Mouse (Mus musculus): ENCODE results near the gene Nat14. TPM values are rescaled to one million over a fixed set of nuclear protein-coding genes. Genes with fewer than 3 reads are reported as not detected.
A peak's percentile ranks its signal among the peaks of the same experiment; 100 is the strongest.
"Not testable (repeated sequence)": the region's sequence is repeated elsewhere in the genome, so short reads cannot be mapped to it uniquely, and the experiment has no call there.

Gene Nat14
- total RNA-seq (2014; fragmentation: Nextera tagmentation), result 1.4 TPM in 1 of 2 replicates, not detected in the other
- total RNA-seq (2017), result not detected in 2 replicates

DNA sequence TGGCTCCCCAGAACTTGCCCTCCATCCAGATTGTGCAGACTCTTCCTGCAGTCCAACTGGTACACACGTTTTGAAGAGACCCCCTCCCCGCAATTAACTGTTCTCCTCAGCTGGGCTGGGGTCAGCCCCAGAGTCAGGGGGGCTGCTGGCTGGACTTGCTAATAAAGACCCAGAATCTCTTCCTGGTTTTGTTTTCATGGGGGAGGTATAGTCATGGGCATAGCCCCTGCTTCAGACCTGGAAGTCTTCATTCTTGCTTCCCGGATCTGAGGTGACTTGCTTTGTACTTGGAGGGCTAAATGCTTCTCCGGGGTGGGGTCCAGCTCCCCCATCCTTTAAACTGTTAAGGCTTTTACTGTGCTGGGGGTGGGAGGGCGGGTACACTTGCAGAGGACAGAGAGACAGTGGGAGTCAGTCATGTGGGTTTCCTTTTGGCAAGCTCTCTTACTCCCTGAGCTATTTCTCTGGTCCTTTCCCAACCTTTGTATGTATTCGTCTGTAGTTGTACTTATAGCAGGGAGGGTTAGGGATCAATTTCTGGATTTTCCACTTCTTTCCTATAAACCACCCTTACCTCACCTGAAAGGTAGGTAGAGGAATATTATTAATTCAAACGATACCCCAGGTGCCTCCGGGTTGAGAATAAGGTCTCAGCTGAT lies at the start of gene Nat14:
Gene Nat14 (plus strand): TSS at position 205 of the 659 bp plus-strand sequence.
- ATAC-seq (replicated peaks; ENCODE audit: poor library complexity, severe bottlenecking), result no peak

DNA sequence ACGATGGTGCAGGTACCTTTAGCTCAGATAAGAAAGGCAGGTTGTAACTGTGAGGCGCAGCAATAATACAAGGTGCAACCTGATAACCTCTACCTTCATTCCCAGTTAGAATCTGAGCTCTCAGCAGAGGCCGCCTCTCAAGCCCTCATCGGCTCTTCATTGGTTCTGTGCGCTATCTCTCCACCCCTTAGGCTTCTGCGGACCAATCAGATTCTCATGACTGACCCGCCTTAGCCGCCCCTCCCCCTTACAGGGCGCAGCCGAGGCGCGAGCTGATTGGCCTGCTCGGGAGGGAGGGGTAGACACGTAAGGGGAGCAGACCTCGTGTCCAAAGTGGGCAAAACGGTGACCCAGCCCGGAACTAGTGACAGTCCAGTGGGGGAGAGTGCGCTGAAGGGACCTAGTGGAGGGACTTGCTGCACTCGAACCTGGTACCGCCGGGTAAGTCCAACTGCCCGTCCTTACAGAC lies 45.0 kb upstream of the Nat14 start, which contains the start of gene Isoc2a:
Gene Isoc2a (plus strand): TSS at position 401 of the 469 bp plus-strand sequence.
- ATAC-seq (replicated peaks; ENCODE audit: poor library complexity, severe bottlenecking), result peak; percentile 99

DNA sequence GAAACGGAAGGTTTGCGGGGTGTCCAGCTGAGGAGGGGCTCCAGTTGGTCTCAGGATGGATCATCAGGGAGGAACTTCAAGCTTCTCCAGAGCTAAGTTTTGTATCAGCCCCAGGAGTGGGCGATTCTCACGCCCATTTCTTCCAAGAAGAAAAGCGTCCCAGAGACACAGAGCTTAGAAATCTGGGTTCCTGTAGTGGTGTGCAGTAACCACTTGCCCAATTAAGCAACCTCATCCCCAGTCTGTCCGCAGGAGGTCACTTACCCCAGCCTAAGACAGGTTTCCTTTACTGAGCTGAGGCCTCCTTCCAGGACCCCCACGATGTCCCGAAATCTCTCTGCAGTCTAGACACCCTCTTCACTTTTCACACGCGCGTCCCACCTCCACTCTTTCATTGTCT lies 44.6 kb upstream of the Nat14 start:
- ATAC-seq (replicated peaks; ENCODE audit: poor library complexity, severe bottlenecking), result peak; percentile 47

- 0 out of 2 replicates have a peak, but pooled peaks have one; percentile 32 for ATAC-seq (replicated peaks; ENCODE audit: poor library complexity, severe bottlenecking)
Measured at GRCm38 (mm10) chr7:4878186-4878585, 43.6 kb upstream of the Nat14 start.

DNA sequence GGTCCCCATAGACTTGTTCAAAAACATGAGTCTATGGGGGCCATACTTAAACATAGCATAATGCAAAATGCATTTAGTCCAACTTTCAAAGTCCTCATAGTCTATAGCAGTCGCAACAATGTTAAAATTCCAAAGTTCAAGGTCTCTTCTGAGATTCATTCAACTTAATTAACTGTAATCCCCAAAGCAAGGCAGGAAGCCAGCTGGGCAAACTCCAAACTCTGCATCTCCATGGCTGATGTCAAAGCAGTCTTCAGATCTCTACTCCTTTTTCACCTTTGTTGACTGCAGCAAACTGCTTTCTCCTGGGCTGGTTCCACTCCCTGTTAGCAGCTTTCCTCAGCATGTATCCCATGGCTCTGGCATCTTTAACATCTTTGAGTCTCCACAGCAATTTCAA lies 42.8 kb upstream of the Nat14 start:
- ATAC-seq (replicated peaks; ENCODE audit: poor library complexity, severe bottlenecking), result not testable (repeated sequence)

DNA sequence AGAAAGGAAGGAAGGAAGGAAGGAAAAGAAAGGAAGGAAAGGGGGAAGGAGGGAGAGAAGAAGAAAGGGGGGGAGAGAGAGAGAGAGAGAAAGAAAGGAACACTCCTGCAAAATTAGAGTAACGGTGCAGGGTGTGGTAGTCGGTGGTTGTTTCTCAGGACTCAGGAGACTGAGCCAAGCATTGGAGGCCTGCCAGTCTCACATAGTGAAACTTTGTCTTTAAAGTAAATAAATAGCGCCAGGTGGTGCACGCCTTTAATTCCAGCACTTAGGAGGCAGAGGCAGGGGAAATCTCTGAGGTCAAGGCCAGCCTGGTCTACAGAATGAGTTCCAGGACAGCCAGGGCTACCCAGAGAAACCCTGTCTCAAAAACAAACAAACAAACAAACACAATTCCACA lies 35.1 kb upstream of the Nat14 start:
- ATAC-seq (replicated peaks; ENCODE audit: poor library complexity, severe bottlenecking), result no peak

- ATAC-seq (replicated peaks; ENCODE audit: poor library complexity, severe bottlenecking), result no peak
Measured at GRCm38 (mm10) chr7:4895186-4895585, 26.6 kb upstream of the Nat14 start.

GRCm38 (mm10) chr7:4898851-4899648 lies 22.8 kb upstream of the Nat14 start:
- no peak for ATAC-seq (replicated peaks; ENCODE audit: poor library complexity, severe bottlenecking)

DNA sequence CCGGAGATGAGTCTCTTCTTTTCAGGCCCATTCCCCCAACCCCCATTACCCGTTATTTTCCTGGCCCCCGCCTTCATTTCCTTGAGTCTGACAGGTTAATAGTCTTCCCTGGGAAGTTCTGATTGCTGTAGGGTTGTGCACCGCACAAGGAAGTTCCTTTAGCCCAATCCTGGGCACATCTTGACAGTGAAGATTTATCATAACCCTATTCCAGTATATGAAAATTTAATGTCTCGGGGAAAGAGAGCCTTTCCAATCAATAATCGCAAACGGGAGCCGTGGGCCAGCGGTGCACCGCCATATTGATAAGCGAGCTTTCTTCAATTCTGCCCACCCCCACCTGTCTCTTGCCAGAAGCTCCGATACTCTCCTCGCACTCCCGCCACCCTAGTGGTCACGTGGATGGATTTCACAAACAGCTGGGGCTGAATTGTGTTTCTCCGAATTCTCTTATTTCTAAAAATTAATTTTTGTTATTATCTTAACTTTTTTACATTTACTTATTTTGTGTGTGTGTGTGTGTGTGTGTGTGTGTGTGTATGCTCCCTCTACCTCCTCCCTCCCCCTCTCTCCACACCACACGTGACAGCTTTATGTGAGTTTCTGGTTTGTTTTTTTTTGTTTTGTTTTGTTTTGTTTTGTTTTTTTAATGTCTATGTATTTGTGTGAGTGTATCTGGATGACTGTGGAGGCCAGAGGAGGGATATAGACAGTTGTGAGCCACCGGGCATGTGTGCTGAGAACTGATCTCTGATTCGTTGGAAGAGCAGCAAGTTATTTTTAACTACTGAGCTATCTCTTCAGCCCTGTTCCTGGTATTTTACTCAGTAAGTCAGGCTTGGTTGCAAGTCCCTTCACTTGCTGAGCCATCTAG lies 21.9 kb upstream of the Nat14 start:
- peak; percentile 28; the same call in 1 of the 2 replicates for ATAC-seq (replicated peaks; ENCODE audit: poor library complexity, severe bottlenecking)

DNA sequence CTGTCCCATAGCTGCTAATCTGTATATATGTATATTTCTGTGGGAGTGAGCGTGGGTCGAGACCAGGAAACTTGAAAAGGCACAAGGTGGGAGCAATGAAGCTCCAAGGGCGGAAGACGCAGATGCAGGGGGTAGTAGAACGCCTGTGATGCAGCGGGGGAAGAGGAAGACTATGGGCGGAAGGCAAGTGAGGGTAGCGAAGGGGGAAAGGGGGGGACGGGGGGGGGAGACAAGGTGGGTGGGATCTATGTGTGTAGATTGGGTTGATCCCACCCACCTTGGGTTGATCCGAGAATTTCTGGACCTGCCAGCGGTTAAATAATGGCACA lies 21.3 kb upstream of the Nat14 start:
- ATAC-seq (replicated peaks; ENCODE audit: poor library complexity, severe bottlenecking), result no peak; the same call in 1 of the 2 replicates

GRCm38 (mm10) chr7:4901171-4901570 lies 20.7 kb upstream of the Nat14 start:
- ATAC-seq (replicated peaks; ENCODE audit: poor library complexity, severe bottlenecking), result peak; percentile 74

GRCm38 (mm10) chr7:4902404-4902803 lies 19.4 kb upstream of the Nat14 start:
- ATAC-seq (replicated peaks; ENCODE audit: poor library complexity, severe bottlenecking), result no peak

DNA sequence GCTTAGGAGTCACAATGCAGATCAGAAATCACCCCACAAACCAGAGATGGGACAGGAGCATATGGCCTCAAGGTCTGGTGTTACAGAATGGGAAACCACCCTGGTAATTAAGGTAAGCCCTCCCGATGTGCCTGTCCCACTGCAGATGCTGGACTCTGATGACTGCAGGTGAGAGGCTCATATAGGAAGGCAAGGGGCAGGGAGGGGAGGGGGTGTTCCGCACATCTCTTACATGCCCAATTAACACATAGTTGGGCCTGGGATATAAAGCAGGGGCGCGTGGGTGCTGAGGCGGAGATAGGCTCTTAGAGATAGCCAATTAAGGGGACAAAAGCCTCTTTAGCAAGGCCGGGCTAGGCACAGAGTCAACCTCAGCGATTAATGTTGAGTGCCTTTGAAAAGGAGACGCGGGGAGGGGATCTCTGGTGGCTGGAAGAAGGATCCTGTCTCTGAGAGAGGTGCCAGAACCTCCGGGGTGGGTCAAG lies 15.3 kb upstream of the Nat14 start, which contains the start of gene Gm36210:
Gene Gm36210 (minus strand): TSS at position 51 of the 485 bp plus-strand sequence.
- ATAC-seq (replicated peaks; ENCODE audit: poor library complexity, severe bottlenecking), result no peak

DNA sequence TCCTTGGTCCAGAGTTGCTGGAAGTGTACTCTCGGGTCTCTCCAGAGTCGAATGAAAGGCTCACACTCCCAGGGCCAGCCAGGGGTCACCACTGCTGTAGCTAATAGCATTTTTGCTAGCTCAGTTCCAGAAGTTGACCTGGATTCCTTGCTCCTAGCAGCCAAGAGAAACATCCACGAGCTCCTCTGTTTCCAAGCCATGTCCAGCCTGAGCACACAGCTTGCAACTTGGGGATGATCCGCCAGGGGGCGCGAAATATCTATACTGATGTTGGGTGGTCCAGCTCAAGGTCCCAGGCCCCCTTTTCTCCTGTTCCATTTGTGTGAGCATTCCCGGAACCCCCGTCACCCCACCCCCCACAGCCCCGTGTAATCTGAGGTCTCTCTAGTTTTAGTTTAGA lies 10.3 kb upstream of the Nat14 start:
- no peak for ATAC-seq (replicated peaks; ENCODE audit: poor library complexity, severe bottlenecking)

GRCm38 (mm10) chr7:4912248-4912647 lies 9.6 kb upstream of the Nat14 start:
- ATAC-seq (replicated peaks; ENCODE audit: poor library complexity, severe bottlenecking), result no peak

DNA sequence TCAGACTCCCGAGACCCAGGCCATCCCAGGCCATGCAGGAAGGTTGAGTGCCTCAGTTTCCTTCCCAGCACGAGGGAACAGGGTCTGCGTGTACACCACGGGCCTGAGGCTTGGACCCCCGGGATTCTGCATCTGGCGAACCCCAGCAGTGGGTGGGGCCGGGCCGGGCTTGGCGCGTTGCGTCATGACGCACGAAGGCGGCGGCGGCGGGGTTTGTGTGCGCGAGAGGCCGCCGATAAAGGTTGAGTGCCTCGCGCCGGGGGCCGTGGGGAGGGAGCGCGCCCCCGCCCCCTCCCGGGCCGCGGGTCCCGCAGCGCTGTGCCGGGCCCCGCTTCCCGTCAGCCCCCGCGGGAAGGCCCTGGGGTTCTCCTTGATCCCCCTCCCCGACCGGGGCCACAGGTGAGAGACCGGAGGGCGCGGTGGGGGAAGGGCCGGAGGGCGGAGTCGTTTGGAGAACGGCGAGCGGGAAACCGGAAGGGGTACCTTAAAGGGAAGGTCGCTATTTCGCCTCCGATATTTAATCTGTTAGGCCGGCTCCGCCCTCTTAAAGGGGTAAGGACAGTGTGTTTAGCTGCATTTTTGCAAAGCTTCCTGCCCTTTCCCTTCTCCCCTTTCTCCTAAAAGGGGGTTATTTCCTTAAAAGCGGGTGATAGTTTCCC lies 6.7 kb upstream of the Nat14 start, which contains the start of gene Zfp628:
Gene Zfp628 (plus strand): TSS at position 211 of the 659 bp plus-strand sequence.
- ATAC-seq (replicated peaks; ENCODE audit: poor library complexity, severe bottlenecking), result peak; percentile 81

DNA sequence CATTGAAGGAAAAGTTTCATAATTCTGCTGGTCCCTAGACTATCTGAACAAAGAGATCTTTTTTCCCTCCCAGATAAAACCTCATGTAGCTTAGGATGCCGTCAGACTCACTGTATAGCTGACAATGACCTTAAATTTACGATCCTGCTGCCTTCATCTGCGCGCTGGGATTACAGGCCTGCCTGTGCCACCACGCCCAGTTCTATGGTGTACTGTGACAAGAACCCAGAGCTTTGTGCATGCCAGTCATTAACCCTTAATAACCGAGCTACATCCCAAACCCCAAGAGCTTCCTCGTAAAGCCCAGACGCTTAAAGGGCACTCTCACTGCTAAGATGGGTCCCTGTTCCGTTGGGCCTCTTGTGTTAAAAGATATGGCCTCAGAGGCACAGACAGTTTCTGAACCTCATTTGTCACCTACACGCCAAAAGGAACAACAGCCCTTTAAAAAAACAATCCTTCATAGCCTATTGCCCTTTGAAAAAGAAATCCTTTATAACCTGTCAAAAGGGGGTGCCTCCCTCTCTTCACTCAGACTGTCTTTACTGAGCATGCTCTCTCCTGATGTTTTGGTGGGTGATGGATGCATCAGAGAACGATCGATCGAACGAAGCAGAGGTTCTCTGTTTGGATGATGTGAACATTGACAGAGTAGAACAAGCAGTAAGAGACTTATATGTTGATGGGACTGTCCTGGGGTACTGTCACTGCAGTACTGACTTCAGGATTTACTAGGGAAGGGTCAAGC lies 6.0 kb upstream of the Nat14 start:
- peak; percentile 26; the same call in 1 of the 2 replicates for ATAC-seq (replicated peaks; ENCODE audit: poor library complexity, severe bottlenecking)

DNA sequence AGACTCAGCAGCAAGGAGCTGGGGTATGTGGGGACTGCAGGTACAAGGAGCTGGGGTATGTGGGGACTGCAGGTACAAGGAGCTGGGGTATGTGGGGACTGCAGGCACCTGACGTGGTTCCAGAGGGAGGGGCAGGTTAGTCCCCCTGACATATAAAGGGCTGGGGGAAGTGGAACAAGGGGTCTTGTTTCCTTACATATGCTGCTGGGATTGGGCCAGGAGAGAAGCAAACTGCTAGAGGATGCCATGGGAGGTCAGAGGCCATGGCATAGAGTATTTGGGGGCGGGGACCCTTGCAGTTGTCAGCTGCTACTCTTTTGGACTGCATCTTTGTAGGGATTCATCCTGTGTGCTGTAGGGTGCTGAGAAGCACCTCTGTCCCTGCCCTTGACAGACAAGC lies 4.3 kb upstream of the Nat14 start:
- no peak for ATAC-seq (replicated peaks; ENCODE audit: poor library complexity, severe bottlenecking)

DNA sequence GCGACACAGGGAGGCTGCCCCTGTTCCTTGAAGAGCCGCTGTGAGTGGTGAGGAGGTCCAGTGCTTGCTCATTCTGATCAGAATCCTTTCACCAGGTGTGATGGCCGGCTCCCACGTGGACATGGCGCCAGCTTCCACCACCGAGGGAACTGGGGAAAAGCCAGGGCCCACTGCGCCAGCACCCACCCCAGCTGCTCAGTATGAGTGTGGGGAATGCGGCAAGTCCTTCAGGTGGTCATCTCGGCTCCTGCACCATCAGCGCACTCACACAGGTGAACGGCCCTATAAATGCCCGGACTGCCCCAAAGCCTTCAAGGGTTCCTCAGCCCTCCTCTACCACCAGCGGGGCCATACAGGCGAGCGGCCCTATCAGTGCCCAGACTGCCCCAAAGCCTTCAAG lies 3.1 kb upstream of the Nat14 start:
- no peak for ATAC-seq (replicated peaks; ENCODE audit: poor library complexity, severe bottlenecking)
